Mouse (Mus musculus) thymus, postnatal 25 days (tissue): ENCODE data around the gene Tom1l1.
A peak's percentile ranks its signal among the peaks of the same experiment; 100 is the strongest.
"Not testable (repeated sequence)": the region's sequence is repeated elsewhere in the genome, so short reads cannot be mapped to it uniquely, and the experiment has no call there.

Source experiments
- DNase-seq: peaks from one replicate; pipeline ENCODE4 v3.0.0; 2022

Tom1l1 gene

DNA sequence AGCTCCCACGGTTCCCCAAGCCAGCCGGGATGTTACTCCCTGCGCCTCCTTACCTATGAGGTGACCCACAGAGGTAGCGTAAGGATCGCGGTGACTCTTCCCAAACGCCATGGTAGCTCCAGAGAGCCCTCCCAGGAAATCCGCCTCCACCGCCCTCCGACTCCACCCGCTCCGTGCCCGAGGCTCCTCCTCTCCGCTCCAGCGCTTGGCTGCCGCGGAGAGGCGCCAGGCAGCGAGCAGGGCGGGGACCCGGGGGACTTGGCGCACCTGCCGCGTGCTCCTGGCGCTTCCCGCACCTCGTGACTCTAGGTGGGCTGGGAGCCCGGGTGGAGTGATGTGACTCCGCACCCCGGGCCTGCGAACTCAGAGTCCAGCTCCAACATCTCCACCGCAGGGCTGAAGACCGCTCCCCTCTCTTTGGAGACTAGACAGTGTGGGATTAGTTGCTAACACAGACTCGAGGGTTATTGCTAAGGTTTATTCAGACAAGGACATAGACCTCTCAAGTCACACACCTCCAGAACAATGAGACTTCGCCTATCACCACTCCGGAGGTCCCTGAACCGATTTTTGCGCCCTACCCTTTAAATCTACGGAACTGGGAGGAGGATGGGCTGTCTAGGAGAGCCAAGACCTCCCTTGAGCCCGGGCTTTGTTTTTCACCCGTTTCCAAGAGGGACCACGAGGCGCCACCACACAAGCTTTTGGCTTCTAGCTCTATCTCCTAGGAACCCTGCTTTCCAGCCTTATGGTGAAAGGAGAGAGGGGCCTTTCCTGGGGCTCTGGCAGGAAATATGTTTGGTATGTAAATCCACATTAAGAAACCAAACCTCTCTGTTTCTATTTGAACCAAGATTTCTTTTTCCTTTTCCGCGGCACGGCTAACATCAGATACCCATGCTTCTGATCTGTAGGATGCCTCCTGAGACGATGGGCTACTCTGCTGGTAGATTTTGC, at the start of gene Tom1l1:
Tom1l1 (minus strand) TSS at position 907 of the 957 bp plus-strand sequence.
- DNase-seq = peak; percentile 2

DNA sequence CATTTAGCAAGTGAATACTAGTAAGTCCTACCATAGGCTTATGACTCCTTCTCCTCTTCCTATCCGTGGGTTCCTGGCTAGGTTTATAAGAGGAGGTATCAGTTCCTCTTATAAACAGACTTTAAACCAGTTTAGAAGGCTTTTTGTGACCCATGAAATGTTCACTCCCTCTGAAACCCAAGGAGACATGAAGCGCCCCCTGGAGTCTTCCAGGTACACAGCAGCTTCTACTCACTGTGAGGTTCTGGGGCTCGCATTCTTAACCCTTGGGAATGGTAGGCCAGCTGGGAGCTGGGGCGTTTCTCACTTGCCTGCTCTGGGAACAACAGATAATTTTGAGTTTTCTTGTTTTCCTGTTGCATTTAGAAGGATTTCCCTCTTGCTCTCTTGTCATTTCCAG, 45.4 kb upstream of the Tom1l1 start:
- no peak for DNase-seq

DNA sequence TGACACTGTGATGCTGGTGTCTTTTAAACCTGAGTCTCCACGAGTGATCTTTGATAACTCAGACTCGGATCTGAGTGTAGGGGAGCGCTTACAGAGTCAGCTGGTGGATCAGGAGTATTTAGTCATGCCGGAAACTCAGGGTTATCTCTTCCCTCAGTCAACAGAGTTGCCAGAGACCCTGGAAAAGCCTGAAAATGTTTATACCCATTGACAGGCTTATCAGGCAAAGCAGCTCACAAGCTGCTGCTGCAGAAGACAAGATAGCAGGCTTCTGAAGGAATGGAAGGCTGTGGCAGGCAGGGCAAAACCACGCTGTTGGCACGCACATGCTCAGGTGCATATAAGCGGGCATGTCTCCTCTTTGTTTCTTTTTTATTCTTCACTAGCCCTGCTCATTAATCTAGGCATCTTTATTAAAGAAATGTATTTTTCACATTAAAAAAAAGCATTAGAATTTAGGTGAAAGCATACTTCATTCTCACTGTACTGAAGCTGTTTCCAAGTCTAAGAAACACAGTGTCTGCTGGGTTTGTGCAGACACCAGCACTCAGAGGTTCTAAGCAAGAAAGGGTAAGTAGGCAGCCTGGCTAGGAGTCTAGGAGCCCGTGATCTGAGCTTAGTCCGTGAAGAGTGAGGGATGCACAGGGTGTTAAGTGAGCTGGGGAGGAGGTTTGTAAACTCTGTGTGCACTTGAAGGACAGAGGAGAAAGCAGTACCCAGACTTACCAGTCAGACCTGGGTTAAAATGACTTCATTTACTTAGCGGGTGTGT, 39.4 kb upstream of the Tom1l1 start:
- DNase-seq = no peak

DNA sequence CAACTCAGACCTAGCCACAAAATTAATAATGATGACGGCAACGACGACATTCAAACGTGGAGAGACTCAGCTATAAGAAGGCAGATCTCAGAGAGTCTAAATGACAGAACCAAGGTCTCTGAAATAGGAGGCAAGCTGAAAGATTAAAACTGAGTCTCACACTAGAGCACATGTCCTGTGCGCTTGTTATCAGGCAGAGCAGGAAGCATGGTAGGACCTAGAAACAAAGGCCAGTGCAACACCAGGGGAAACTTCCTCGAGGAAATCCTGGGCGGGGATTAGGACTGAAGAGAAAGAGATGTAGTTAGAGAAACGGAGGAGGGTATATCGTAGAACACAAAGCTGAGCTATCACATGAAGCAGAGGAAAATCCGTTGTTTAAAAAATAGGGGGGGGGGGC, 38.6 kb upstream of the Tom1l1 start:
- no peak for DNase-seq

DNA sequence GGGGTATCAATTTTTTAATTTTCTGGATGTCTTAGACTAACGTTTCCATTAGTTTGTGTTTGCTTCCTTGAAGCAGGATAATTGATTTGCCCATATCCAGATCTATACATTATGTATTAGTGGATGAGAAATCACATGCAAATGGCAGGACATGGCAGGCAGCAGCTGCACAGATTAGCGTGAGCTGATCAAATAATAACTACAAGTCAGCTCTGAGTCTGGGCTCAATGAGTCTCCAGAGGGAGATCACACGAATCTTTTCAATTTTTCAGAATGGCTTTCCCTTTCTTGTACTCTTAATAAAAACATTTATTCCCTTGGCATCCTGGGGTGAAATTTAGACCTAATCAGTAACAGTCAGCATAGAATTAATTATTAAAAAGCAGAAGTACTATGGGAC, 34.1 kb upstream of the Tom1l1 start:
- no peak for DNase-seq

DNA sequence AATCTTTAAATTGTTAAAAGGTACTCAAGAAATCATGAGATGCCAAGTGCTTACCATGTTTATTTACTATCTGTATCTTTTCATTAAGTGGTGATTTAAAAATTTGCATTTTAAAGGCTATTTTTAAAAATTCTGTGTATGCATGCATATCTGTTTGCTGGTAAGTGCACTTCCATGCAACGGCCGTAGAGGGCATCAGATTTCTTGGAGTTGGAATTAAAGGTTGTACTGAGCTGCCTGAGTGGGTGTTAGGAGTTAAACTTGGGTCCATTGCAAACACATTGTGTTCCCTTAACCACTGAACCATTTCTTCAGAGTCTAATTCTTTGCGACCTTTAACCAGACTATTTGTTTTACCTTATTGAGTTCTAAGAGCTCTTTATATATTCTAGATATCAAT, 29.6 kb upstream of the Tom1l1 start:
- no peak for DNase-seq

DNA sequence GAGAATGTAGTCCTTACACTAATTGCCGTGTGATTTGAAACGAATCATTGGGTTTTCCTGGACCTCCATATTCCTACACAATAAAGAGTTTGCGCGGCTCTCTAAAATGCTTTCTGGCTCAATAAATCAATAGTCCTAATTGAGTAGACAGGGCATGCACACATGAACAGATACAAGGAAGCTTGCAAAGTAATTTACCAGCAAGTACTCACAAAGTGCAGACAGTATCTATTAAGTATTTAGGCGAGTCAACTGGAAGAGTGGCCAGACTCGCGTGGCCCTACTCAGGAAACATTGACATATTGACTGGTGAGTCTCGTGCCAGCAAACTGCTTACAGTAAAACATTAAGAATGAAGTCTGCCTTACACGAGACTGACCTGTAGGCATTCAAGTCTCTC, 23.4 kb upstream of the Tom1l1 start:
- DNase-seq = no peak

DNA sequence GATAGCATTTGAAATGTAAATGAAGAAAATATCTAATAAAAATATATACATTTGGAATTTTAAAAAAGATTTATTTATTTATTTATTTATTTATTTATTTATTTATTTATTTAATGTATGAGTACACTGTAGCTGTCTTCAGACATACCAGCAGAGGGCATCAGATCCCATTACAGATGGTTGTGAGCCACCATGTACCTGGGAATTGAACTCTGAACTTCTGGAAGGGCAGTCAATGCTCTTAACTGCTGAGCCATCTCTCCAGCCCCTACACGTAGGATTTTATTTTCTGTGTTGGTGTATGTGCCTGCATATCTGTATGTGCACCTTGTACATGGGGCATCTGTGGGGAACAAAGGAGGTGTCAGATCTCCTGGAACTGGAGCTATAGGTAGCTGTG, 19.0 kb upstream of the Tom1l1 start:
- not testable (repeated sequence) for DNase-seq

DNA sequence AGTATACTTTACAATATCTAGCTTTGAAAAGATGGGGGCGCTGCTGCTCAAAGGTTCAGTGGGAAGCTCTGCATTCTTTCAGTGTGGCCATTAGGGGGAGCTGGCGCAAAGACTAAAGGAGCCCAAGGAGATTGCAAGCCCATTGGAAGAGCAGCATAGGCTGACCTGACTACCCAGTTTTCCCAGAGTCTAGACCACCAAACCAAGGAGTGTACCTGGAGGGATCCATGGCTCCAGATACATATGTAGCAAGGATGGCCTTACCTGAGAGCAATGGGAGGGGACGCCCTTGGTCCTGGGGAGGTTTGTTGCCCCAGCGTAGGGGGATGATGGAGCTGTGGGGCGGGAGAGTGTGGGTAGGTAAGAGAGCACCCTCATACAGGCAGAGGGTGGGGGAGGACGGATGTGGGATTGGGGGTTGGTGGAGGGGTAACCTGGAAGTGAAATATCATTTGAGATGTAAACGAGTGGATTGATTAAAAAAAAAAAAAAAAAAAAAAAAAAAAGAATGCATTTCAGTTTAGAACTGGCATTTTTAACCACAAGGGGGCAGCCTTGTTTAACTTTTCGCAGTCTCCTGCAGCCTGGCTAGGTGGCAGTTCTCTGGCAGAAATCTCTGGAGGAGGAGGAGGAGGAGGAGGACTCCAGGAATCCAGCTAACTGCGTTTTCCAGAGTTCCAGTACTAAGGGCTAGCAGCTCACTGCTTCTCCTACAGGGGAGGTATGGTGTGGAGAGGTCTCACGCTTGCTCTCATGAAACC, 9.5 kb upstream of the Tom1l1 start:
- peak; percentile 30 for DNase-seq

DNA sequence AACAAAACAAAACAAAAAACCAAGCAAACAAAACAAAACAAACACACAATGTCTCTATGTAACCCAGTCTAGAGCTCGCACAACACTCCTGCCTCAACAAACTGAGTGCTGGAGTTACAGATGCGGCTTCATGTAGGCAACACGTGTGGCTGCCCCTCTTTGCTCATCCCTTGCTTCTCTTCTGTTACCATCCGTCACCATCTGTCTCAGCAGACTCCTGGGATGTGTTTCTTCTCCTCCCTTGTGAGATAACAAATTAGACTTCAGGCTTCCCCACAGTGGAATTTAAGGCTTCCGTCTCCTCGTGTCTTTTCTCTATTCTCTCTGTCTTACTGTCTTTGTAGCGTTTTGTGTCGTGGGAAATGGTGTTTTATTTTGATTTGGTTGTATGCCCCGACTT, 7.6 kb upstream of the Tom1l1 start:
- DNase-seq = no peak

DNA sequence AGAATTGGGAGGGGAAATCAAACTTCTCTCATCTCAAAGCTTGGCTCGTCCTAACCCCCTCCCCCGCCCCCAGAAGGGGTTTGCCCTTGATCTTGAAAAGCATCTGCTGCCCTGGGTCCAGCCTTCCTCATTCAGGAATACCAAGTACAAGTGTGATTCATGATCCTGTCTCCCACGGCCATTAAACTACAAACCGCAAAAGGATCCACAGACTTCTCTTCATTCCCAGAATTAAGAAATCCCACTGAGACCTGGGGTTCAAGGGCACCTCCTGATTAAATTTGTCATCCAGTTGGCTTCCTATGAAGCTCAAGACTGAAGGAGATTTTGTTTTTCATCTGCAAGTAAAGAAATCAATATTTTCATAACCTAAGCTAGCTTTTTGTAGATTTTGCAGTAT, 6.0 kb upstream of the Tom1l1 start:
- no peak for DNase-seq

DNA sequence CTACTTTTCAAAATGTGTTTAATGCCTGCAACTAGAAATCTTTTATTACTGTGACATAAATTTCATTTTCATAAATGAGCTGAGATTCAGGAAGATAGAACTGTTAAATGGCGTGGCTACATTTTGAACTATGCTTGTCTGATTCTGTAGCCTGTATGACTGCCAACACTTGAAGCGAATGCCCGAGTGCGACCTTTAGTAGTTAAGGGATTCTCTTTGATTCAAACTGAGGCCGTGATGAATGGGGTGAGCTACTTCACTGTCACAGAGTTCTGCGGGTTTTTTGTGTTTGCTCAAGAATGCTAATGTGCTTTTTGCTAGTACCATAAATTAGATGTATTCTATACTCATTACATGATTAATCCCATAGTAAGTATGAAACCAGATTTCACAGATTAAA, 2.2 kb upstream of the Tom1l1 start:
- no peak for DNase-seq

DNA sequence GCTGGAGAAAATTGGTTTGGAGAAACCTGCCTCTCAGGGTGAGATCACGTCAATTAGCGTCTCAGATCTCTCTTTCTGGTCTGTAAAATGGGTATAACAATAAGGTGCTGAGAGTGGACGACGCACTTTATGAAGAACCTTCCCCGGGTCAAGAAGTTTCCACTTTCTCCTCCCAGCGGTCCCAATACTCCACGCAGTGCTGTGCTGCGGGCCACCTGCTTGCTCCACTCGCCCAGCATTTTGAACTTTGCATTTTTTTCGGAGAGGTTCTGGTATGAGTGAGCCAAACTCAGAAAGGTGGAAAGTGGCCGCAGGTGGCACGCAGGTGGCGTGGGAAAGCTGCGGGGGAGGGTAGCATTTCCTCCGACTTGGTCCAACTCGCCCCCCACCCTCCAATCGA, 1.1 kb downstream of the Tom1l1 start:
- no peak for DNase-seq

DNA sequence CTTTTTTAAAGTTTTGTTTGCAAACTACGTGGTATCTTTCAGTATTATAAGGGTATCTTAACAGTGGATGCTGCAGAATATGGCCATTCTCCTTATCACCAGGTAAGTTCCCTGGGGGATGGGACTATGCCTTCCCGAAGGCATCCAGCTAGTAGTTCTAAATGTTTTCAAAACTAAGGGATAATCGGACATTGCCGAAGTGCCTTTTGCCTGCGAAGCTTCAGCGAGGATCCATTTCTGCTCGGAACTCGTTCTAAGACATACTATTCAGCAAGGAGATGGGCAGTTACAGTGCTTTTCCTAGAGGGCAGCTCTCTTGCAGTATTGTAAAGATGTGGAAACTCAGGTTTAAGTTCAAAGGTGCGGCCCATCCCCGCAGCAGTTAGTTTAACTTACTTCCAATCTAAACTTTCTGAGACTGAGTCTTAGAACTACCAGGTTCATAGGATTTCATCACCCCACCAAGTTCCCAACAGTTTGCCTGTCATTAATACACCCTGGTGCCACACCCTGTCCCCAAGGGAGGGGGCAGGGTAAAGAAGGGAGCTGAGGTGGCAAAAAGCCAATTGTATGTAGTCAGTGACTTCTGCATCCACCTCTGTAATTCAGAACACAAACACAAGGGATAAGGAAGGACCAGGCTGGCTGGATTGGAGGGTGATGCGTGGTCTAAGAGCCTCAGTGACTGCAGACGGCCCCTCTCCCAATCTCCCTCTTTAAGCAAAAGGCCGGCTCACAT, 1.7 kb downstream of the Tom1l1 start:
- DNase-seq = no peak

DNA sequence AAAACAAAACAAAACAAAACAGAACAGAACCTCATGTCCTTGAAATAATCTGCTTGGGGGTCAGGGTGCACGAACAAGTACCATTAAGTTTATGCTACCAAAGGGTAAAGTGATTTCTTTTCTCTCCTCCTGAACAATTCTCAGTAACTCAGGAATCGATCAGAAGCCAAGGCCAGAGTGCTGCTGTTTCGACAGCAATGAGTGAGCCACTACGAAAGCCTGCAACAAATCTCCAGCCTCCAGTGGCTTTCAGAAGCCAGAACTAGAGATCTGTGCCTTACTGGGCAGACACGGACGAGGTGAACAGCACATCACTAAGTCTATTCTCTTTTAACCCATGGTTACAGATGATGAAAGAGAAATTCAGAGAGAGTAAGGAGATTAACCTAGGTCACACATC, 3.0 kb downstream of the Tom1l1 start:
- no peak for DNase-seq

DNA sequence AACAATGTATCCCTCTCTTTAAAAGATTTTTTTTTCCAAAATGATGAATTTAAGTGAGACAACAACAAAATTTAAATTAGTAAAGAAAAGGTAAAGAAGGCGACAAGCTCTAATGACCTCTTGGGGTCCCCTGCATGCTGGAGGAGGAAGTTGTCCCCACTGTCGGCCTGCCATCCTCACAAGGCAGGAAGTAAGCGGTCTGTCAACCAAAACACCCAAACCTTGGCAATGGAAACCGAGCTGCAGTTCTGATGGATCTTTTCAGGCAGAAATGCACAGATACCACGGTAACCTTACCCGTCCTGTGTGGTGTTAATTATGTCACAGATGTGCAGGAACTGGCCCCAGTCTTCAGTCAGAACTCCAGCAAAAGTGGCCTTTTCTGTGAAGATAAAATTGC, 3.4 kb downstream of the Tom1l1 start:
- DNase-seq = no peak

DNA sequence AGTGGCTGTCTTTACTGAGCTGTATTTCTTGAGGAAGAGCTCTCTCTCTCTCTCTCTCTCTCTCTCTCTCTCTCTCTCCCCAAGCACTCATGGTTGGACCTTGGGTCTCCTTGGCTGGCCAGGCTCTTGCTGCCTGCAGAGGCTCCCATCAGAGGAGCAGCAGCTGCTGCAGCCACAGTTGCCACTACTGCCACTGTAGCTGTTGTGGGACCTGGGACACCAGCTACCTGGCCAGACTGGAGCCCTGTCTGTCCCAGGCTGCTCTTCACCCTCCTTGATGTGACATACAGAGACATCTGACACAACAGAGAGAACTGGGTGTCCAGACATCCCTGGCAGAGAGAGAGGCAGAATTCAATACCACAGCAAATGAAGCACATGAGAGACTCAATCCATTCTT, 7.0 kb downstream of the Tom1l1 start:
- no peak for DNase-seq

DNA sequence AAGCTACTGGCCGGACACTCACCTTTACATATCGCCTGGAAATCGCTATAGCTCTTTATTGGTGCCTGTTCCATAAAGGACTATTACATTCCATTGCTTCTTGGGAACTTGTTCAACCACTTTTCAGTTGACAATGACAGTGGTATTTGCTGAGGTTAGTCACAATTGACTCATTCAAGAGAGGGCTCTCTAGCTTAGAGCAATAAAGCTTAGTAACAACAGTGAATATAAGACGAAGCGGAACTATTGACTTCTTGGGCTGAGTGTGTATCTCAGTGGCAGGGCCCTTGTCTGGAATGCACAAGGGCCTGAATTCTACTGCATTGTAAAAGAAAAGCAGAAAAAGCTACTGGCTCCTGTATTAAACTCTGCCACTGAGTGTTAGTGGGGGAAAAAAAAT, 9.6 kb downstream of the Tom1l1 start:
- DNase-seq = no peak

DNA sequence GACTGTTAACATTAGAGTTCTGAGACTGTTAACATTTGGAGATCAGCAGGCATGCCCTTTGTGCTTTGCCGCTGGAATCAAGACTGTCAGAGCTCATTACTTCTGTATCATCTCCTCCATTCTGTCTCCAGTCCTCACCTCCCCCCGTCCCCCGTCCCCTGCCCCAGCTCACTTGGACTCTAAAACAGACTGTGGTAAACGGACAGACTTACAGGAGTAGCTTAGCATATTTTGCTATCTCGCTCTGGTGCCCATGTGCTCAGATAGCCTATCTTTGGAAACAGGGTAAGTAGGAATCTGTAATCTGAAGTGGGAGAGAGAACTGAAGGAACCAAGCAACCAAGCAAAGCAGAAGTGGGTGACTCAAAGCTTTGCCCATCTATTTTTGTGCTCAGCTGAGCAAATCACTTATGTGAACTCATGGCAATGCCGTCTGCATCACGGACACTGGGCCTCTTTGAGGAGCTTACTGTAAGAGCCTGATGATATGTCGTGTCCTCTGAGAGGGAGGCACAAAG, 10.3 kb downstream of the Tom1l1 start:
- no peak for DNase-seq

DNA sequence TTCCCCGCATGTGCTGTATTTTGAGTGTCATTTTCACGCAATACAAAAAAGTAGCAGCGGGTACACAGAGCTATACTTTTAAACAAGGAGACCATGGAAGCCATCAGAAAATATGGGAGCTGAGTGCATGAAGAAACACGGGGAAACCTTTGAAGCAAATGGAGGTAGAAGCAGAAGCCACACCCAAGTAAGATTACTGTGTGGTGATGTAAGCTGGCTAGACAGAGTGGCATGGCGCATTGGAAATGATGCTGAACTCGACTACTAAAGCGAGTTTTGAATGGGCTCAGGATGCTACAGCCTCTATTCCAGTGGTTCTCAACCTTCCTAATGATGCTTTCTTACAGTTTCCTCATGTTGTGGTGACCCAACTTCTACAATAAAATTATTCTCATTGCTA, 11.1 kb downstream of the Tom1l1 start:
- no peak for DNase-seq

DNA sequence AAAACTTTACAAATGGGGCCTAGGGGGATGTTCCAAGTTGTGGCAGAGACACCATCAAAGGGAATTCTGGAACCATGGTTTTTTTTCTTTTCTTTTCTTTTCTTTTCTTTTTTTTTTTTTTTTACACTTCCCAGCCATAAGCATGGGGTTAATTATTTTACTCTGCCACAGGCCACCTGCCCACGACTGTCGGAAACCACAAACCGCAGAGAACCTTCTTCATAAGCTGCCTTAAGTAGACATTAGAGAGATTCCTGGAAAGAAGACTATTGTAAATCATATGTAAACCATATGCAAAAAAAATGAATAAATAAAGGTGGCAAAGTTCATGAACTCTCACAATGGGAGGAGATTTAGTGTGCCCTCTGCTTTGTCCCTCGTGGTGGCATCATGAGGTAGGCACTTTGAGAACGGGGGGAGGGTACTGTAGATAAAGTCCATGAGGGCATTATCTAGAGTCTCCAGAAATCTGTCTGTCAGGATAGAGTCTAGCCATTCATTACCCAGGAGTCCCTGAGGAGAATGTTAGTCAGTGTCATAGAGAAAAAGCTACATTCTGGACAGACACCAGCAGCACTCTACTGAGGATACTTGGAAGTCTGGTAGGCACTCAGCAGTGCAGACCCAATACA, 12.6 kb downstream of the Tom1l1 start:
- DNase-seq = no peak

DNA sequence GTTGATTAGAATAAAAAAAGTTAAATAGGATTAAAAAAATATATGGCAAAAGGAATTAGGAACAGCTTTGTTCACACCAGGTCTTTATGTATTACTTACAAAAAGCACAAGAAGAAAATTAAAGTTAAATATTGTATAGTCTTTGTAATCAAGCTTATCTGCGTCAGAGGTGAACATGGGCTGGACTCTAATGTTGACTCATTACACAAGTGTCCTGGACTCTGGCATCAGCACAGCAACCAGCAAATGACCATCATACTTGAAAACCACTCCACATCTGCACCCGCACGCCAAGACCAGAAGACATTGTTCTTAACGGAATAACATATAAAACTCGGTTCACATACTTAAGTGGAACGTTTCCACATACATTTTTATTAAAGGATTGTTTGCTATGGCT, 20.8 kb downstream of the Tom1l1 start:
- no peak for DNase-seq
